Mouse (Mus musculus): ENCODE measurements at regions not wholly inside any gene's neighbourhood (a gene's known extent, or its start where the extent isn't known, plus 50 kb on each side); places are given as distances from the start of the nearest gene placed in this dataset.
A peak's percentile ranks its signal among the peaks of the same experiment; 100 is the strongest.

- DNase-seq (ENCODE audit: low spot score in 2 of 2), result no peak
Observed at GRCm38 (mm10) chr3:52759846-52760245, 257.2 kb downstream of the Cog6 start.

GRCm38 (mm10) chr3:52758561-52758960, 258.5 kb downstream of the Cog6 start:
- peak in 1 of 2 experiments; percentile 31 for DNase-seq (ENCODE audit: low spot score in 2 of 2)

GRCm38 (mm10) chr3:52756816-52757215, 260.2 kb downstream of the Cog6 start:
- no peak for DNase-seq (ENCODE audit: low spot score in 2 of 2)

- no peak for DNase-seq (ENCODE audit: low spot score in 2 of 2)
Observed at GRCm38 (mm10) chr3:52756006-52756405, 261.0 kb downstream of the Cog6 start.

GRCm38 (mm10) chr3:52754978-52755377, 262.1 kb downstream of the Cog6 start:
- DNase-seq (ENCODE audit: low spot score in 2 of 2), result no peak

- no peak for DNase-seq (ENCODE audit: low spot score in 2 of 2)
Observed at GRCm38 (mm10) chr3:52754401-52754800, 262.6 kb downstream of the Cog6 start.

- DNase-seq (ENCODE audit: low spot score in 2 of 2), result no peak
Observed at GRCm38 (mm10) chr3:52746917-52747316, 270.1 kb downstream of the Cog6 start.

- no peak for DNase-seq (ENCODE audit: low spot score in 2 of 2)
Observed at GRCm38 (mm10) chr3:52744334-52744733, 272.7 kb downstream of the Cog6 start.

- DNase-seq (ENCODE audit: low spot score in 2 of 2), result no peak
Observed at GRCm38 (mm10) chr3:52740466-52741026, 276.5 kb downstream of the Cog6 start.

- DNase-seq (ENCODE audit: low spot score in 2 of 2), result no peak
Observed at GRCm38 (mm10) chr3:52739526-52739925, 277.5 kb downstream of the Cog6 start.

GRCm38 (mm10) chr3:52738386-52738785, 278.7 kb downstream of the Cog6 start:
- DNase-seq (ENCODE audit: low spot score in 2 of 2), result no peak

- no peak for DNase-seq (ENCODE audit: low spot score in 2 of 2)
Observed at GRCm38 (mm10) chr3:52735939-52736338, 281.1 kb downstream of the Cog6 start.

GRCm38 (mm10) chr3:52731941-52732340, 285.1 kb downstream of the Cog6 start:
- no peak for DNase-seq (ENCODE audit: low spot score in 2 of 2)

GRCm38 (mm10) chr3:52731491-52731890, 285.5 kb downstream of the Cog6 start:
- no peak for DNase-seq (ENCODE audit: low spot score in 2 of 2)

- no peak for DNase-seq (ENCODE audit: low spot score in 2 of 2)
Observed at GRCm38 (mm10) chr3:52729731-52730130, 287.3 kb downstream of the Cog6 start.

GRCm38 (mm10) chr3:52728860-52729259, 288.2 kb downstream of the Cog6 start:
- no peak for DNase-seq (ENCODE audit: low spot score in 2 of 2)

GRCm38 (mm10) chr3:52728426-52728825, 288.6 kb downstream of the Cog6 start:
- no peak for DNase-seq (ENCODE audit: low spot score in 2 of 2)

- no peak for DNase-seq (ENCODE audit: low spot score in 2 of 2)
Observed at GRCm38 (mm10) chr3:52724354-52724753, 292.7 kb downstream of the Cog6 start.

GRCm38 (mm10) chr3:52722946-52723345, 294.1 kb downstream of the Cog6 start:
- no peak for DNase-seq (ENCODE audit: low spot score in 2 of 2)

GRCm38 (mm10) chr3:52719181-52719580, 297.9 kb downstream of the Cog6 start:
- DNase-seq (ENCODE audit: low spot score in 2 of 2), result no peak

GRCm38 (mm10) chr3:52717324-52717723, 299.7 kb downstream of the Cog6 start:
- no peak for DNase-seq (ENCODE audit: low spot score in 2 of 2)

GRCm38 (mm10) chr3:52712151-52712550, 304.9 kb downstream of the Cog6 start:
- DNase-seq (ENCODE audit: low spot score in 2 of 2), result no peak

GRCm38 (mm10) chr3:52711133-52711532, 305.9 kb downstream of the Cog6 start:
- no peak for DNase-seq (ENCODE audit: low spot score in 2 of 2)

GRCm38 (mm10) chr3:52708746-52709145, 308.3 kb downstream of the Cog6 start:
- DNase-seq (ENCODE audit: low spot score in 2 of 2), result peak in 1 of 2 experiments; percentile 19

Measured in gastrocnemius, postnatal 4 days (tissue).